Mouse (Mus musculus): ENCODE measurements at regions not wholly inside any gene's neighbourhood (a gene's known extent, or its start where the extent isn't known, plus 50 kb on each side); places are given as distances from the start of the nearest gene placed in this dataset.

DNA sequence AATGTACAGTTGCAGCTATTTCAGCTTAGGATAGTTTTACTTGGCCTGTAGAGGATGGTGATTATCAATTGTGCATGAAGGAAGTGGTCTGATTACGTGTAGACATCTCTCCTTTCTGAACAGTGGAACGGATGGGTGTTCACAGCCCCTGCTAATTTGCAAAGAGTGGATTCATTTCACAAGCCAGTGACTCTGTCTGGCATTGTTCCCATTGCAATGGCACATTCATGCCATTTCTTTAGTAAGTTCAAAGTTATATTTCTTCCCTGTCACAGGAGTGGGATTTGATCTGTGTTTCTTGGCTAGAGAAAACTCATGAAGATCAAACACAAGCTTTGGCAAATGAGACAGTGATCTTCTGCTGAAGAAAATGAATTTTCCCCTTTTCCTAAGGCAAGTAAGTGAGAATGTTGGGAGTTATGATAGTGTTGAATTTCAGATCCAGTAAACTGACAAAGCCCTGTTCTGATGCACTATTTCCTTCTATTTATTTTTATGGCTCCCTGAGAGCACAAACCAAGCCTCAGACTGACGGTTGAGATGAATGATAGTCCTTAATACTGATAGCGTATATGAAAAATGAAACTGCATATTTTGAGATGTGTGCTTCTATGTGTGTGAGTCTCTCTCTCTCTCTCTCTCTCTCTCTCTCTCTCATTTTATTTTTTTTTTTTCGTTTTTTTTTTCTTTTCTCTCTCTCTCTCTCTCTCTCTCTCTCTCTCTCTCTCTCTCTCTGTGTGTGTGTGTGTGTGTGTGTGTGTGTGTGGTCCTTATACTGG lies 78.8 kb upstream of the Bmp2 start:
- Histone ChIP-seq H3K36me3 (ENCODE audit: control insufficient read depth, insufficient read depth) (no peaks in the 10 kb centered on the region), H3K27ac (ENCODE audit: low read length) (no peak overlapping the region), H3K4me2 (ENCODE audit: low read length) (no peak overlapping the region), H3K4me3 (replicated peaks; ENCODE audit: low read length) (no peak overlapping the region), H3K4me1 (replicated peaks; ENCODE audit: control insufficient read depth, insufficient read depth, low read length) (no peaks in the 10 kb centered on the region), H3K9ac (replicated peaks; ENCODE audit: low read depth, low read length) (no peak overlapping the region), H3K27me3 (replicated peaks; ENCODE audit: control insufficient read depth, insufficient read depth, low read length) (no peaks in the 10 kb centered on the region), H3K9me3 (ENCODE audit: control insufficient read depth, low read length) (no peaks in the 10 kb centered on the region)
- ATAC-seq = no peak
- 73% methylated on average over 5 of the region's 5 CpGs for WGBS

GRCm38 (mm10) chr2:133474174-133474573 lies 77.8 kb upstream of the Bmp2 start:
- no peak for ATAC-seq
- H3K9ac ChIP-seq (replicated peaks; ENCODE audit: low read depth, low read length) = no peak overlapping the region

DNA sequence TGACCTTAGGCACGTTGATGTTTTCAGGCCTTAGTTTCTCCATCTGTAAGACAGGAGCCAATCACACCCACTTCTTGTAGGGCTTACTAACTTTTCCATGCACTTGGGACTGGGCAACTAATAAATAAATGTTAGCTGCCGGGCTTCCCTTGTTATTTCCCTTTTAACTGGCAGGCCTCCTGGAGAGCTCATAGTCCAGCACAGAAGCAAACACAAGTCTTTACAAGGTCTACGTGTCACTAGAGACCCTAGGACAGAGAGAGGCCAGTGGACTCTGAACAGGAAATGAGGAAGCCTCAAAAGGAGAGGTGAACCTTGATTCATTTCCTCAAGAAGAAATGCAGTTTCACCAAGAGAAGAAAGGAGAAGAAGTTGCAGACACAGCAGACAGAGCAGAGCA lies 71.1 kb upstream of the Bmp2 start:
- Histone ChIP-seq H3K36me3 (ENCODE audit: control insufficient read depth, insufficient read depth) (no peaks in the 10 kb centered on the region), H3K4me3 (replicated peaks; ENCODE audit: low read length) (no peak overlapping the region)

More at GRCm38 (mm10) chr2:133474174-133474573, 77.8 kb upstream of the Bmp2 start:
- WGBS = 96% methylated on average over 1 of the region's 1 CpGs
- H3K4me1 ChIP-seq (replicated peaks; ENCODE audit: control insufficient read depth, insufficient read depth, low read length) = no peaks in the 10 kb centered on the region
- H3K27me3 ChIP-seq (replicated peaks; ENCODE audit: control insufficient read depth, insufficient read depth, low read length) = no peaks in the 10 kb centered on the region
- no peaks in the 10 kb centered on the region for H3K9me3 ChIP-seq (ENCODE audit: control insufficient read depth, low read length)
- H3K36me3 ChIP-seq (ENCODE audit: control insufficient read depth, insufficient read depth) = no peaks in the 10 kb centered on the region
- no peak overlapping the region for H3K27ac ChIP-seq (ENCODE audit: low read length)
- H3K4me2 ChIP-seq (ENCODE audit: low read length) = no peak overlapping the region
- no peak overlapping the region for H3K4me3 ChIP-seq (replicated peaks; ENCODE audit: low read length)

DNA sequence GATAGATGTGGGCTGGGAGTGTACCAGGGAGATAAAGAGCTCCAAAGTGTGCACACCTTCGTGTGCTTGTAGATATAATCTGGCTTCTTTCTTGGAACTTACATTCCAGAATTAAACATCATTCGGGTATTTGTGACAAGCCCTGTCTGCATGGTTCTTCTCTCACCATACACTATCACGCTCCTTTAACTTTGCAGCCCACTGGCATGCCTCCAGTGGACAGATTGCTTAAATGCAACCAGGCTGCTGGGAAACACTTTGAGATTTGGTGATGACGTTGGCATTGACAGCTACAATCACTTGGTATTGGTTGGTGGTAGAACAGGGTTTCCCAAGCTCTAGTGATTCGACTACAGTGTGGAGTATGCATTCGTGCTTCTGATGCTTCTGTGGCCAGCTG lies 70.7 kb upstream of the Bmp2 start:
- H3K4me1 ChIP-seq (replicated peaks; ENCODE audit: control insufficient read depth, insufficient read depth, low read length) = no peaks in the 10 kb centered on the region
- H3K27ac ChIP-seq (ENCODE audit: low read length) = no peak overlapping the region
- H3K4me2 ChIP-seq (ENCODE audit: low read length) = no peak overlapping the region
- no peak overlapping the region for H3K9ac ChIP-seq (replicated peaks; ENCODE audit: low read depth, low read length)
- H3K4me3 ChIP-seq (replicated peaks; ENCODE audit: low read length) = no peak overlapping the region
- H3K36me3 ChIP-seq (ENCODE audit: control insufficient read depth, insufficient read depth) = no peaks in the 10 kb centered on the region
- no peaks in the 10 kb centered on the region for H3K9me3 ChIP-seq (ENCODE audit: control insufficient read depth, low read length)
- no peaks in the 10 kb centered on the region for H3K27me3 ChIP-seq (replicated peaks; ENCODE audit: control insufficient read depth, insufficient read depth, low read length)
- ATAC-seq = no peak
- 83% methylated on average over 6 of the region's 6 CpGs for WGBS

More for the DNA sequence above, 71.1 kb upstream of the Bmp2 start:
- no peaks in the 10 kb centered on the region for H3K4me1 ChIP-seq (replicated peaks; ENCODE audit: control insufficient read depth, insufficient read depth, low read length)
- ATAC-seq = no peak
- H3K9me3 ChIP-seq (ENCODE audit: control insufficient read depth, low read length) = no peaks in the 10 kb centered on the region
- H3K27ac ChIP-seq (ENCODE audit: low read length) = no peak overlapping the region
- H3K4me2 ChIP-seq (ENCODE audit: low read length) = no peak overlapping the region
- 78% methylated on average over 3 of the region's 3 CpGs for WGBS
- no peaks in the 10 kb centered on the region for H3K27me3 ChIP-seq (replicated peaks; ENCODE audit: control insufficient read depth, insufficient read depth, low read length)
- H3K9ac ChIP-seq (replicated peaks; ENCODE audit: low read depth, low read length) = no peak overlapping the region

GRCm38 (mm10) chr2:133481785-133482184 lies 70.2 kb upstream of the Bmp2 start:
- H3K4me3 ChIP-seq (replicated peaks; ENCODE audit: low read length) = no peak overlapping the region
- no peaks in the 10 kb centered on the region for H3K27me3 ChIP-seq (replicated peaks; ENCODE audit: control insufficient read depth, insufficient read depth, low read length)
- ATAC-seq = no peak
- no peaks in the 10 kb centered on the region for H3K4me1 ChIP-seq (replicated peaks; ENCODE audit: control insufficient read depth, insufficient read depth, low read length)
- H3K4me2 ChIP-seq (ENCODE audit: low read length) = no peak overlapping the region
- 94% methylated on average over 3 of the region's 3 CpGs for WGBS
- no peak overlapping the region for H3K9ac ChIP-seq (replicated peaks; ENCODE audit: low read depth, low read length)
- no peaks in the 10 kb centered on the region for H3K9me3 ChIP-seq (ENCODE audit: control insufficient read depth, low read length)
- H3K36me3 ChIP-seq (ENCODE audit: control insufficient read depth, insufficient read depth) = no peaks in the 10 kb centered on the region
- no peak overlapping the region for H3K27ac ChIP-seq (ENCODE audit: low read length)

- no peak overlapping the region for H3K4me2 ChIP-seq (ENCODE audit: low read length)
- no peak overlapping the region for H3K4me3 ChIP-seq (replicated peaks; ENCODE audit: low read length)
- ATAC-seq = no peak
- H3K9ac ChIP-seq (replicated peaks; ENCODE audit: low read depth, low read length) = no peak overlapping the region
- H3K27ac ChIP-seq (ENCODE audit: low read length) = no peak overlapping the region
- H3K36me3 ChIP-seq (ENCODE audit: control insufficient read depth, insufficient read depth) = no peaks in the 10 kb centered on the region
- H3K9me3 ChIP-seq (ENCODE audit: control insufficient read depth, low read length) = no peaks in the 10 kb centered on the region; the same call in 1 of the 2 replicates
- WGBS = 84% methylated on average over 3 of the region's 3 CpGs
- no peaks in the 10 kb centered on the region for H3K4me1 ChIP-seq (replicated peaks; ENCODE audit: control insufficient read depth, insufficient read depth, low read length)
- no peaks in the 10 kb centered on the region for H3K27me3 ChIP-seq (replicated peaks; ENCODE audit: control insufficient read depth, insufficient read depth, low read length)
Observed at GRCm38 (mm10) chr2:133495443-133495842, 56.5 kb upstream of the Bmp2 start.

- Histone ChIP-seq H3K9me3 (ENCODE audit: control insufficient read depth, low read length) (no peaks in the 10 kb centered on the region), H3K27me3 (replicated peaks; ENCODE audit: control insufficient read depth, insufficient read depth, low read length) (no peaks in the 10 kb centered on the region), H3K4me3 (replicated peaks; ENCODE audit: low read length) (no peak overlapping the region), H3K4me1 (replicated peaks; ENCODE audit: control insufficient read depth, insufficient read depth, low read length) (no peaks in the 10 kb centered on the region), H3K9ac (replicated peaks; ENCODE audit: low read depth, low read length) (no peak overlapping the region), H3K4me2 (ENCODE audit: low read length) (no peak overlapping the region), H3K36me3 (ENCODE audit: control insufficient read depth, insufficient read depth) (no peaks in the 10 kb centered on the region), H3K27ac (ENCODE audit: low read length) (no peak overlapping the region)
- no peak for ATAC-seq
Observed at GRCm38 (mm10) chr2:133496389-133496788, 55.6 kb upstream of the Bmp2 start.

- no peak overlapping the region for H3K4me3 ChIP-seq (replicated peaks; ENCODE audit: low read length)
- no peaks in the 10 kb centered on the region for H3K9me3 ChIP-seq (ENCODE audit: control insufficient read depth, low read length)
- no peaks in the 10 kb centered on the region for H3K27me3 ChIP-seq (replicated peaks; ENCODE audit: control insufficient read depth, insufficient read depth, low read length)
- 82% methylated on average over 4 of the region's 4 CpGs for WGBS
- no peak for ATAC-seq
- H3K27ac ChIP-seq (ENCODE audit: low read length) = no peak overlapping the region
- H3K36me3 ChIP-seq (ENCODE audit: control insufficient read depth, insufficient read depth) = no peaks in the 10 kb centered on the region
- H3K9ac ChIP-seq (replicated peaks; ENCODE audit: low read depth, low read length) = no peak overlapping the region
- no peaks in the 10 kb centered on the region for H3K4me1 ChIP-seq (replicated peaks; ENCODE audit: control insufficient read depth, insufficient read depth, low read length)
- no peak overlapping the region for H3K4me2 ChIP-seq (ENCODE audit: low read length)
Observed at GRCm38 (mm10) chr2:133497071-133497470, 54.9 kb upstream of the Bmp2 start.

DNA sequence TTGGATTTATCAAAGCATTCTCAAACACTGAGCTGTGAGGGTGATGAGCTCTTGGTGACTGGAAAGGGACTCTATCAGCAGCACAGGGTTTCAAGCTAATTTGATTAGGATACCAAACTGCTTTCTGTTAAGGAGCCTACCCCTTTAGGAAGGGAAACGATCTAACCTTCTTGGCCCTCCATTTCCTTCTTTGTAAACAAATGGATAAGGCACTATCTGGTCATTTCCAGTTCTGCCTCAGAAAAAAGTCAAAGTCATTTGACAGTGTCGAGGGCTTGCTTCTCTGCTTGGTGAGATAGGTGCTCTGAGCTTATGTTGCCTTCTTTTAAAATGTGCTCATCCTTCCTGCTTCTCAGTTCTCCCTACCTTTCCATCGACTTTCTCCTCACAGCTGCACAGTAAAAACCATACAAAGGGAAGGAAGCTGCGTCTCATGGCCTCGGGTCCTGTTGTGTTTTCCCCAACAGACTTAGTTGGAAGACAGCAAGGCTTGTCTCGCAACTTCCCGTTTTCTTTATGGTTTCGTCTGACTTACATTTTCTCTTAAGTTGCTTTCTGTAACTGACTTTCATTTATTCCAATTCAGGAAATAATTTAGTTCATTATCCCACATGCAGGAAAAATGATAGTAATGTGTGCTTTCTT lies 54.3 kb upstream of the Bmp2 start:
- Histone ChIP-seq H3K27me3 (replicated peaks; ENCODE audit: control insufficient read depth, insufficient read depth, low read length) (no peaks in the 10 kb centered on the region), H3K27ac (ENCODE audit: low read length) (no peak overlapping the region), H3K9me3 (ENCODE audit: control insufficient read depth, low read length) (no peaks in the 10 kb centered on the region), H3K4me1 (replicated peaks; ENCODE audit: control insufficient read depth, insufficient read depth, low read length) (no peaks in the 10 kb centered on the region), H3K9ac (replicated peaks; ENCODE audit: low read depth, low read length) (no peak overlapping the region), H3K36me3 (ENCODE audit: control insufficient read depth, insufficient read depth) (no peaks in the 10 kb centered on the region), H3K4me2 (ENCODE audit: low read length) (no peak overlapping the region), H3K4me3 (replicated peaks; ENCODE audit: low read length) (no peak overlapping the region)
- ATAC-seq = no peak
- 89% methylated on average over 8 of the region's 8 CpGs for WGBS
